Mouse (Mus musculus): Measurements from ENCODE around the gene Col24a1. TPM values are rescaled to one million over a fixed set of nuclear protein-coding genes. Genes with fewer than 3 reads are reported as not detected.

Col24a1 gene
- 1 to 10 TPM; 2.4 to 4.4 (median 2.7) TPM for total RNA-seq (2022)

GRCm38 (mm10) chr3:145292337-145293134 lies at the start of gene Col24a1:
Col24a1 (plus strand) TSS chr3:145292472.
- peak in 1 of 2 experiments; percentile 3 for DNase-seq (ENCODE audit: low spot score in 2 of 2)

DNA sequence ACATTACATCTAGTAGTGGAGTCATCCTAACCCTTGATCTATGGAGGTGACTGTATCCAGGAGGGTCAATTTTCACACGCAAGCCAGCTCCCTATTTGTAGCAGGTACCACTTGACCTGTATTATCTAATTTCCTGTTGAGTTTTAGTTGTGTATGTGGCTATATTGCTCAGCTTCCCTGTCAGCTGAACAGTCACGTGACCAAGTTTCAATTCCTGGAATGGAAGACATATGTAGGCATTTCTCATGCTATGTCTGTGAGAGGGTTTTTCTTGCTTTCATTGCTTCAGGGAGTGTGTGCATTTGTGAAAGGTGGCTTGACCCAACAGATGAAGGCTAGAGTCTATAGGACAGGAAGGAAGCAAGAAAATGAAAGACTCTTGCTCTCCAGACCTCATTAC lies 44.2 kb upstream of the Col24a1 start:
- no peak for DNase-seq (ENCODE audit: low spot score in 2 of 2)

GRCm38 (mm10) chr3:145253066-145253465 lies 39.2 kb upstream of the Col24a1 start:
- no peak for DNase-seq (ENCODE audit: low spot score in 2 of 2)

- DNase-seq (ENCODE audit: low spot score in 2 of 2), result peak in 1 of 2 experiments; percentile 41
Measured at GRCm38 (mm10) chr3:145254764-145255396, 37.4 kb upstream of the Col24a1 start.

DNA sequence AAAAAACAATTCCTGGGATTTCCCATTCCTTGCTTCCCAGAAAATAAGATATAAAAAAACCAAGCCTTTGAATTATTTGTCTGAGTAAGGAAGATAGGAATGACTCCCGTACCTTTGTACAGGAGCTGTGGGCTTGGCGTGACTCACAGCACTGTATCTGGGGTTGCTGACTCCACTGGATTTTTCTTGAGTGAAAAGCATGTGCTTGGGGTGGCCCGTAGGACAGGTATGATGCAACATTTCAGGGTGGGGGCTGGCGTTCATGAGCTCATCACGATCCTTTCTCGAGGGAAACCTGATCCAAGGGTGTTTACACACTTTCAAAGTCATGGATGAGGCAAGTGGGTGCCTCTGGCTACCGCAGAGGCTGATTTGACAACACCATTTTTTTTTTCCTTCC lies 35.6 kb upstream of the Col24a1 start:
- no peak for DNase-seq (ENCODE audit: low spot score in 2 of 2)

DNA sequence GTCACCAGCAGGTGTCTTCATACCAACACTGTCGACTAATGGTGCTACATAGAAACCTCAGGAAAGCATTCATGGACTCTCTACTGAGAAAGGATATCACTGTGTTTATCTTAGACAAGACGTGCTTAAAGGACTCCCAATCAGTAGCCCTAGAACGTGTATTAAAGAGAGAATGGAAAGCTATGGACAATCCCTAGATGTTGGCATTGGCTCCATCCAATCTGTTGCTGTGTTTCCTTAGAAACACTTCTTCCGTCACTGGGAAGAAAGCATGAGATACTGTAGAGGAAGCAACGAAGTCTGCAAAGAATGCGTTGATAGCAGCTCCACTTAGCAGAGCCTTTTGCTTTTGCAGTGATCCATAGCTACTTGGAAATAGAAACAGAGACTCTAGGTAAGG lies 32.6 kb upstream of the Col24a1 start:
- no peak for DNase-seq (ENCODE audit: low spot score in 2 of 2)

GRCm38 (mm10) chr3:145263131-145263530 lies 29.1 kb upstream of the Col24a1 start:
- no peak for DNase-seq (ENCODE audit: low spot score in 2 of 2)

DNA sequence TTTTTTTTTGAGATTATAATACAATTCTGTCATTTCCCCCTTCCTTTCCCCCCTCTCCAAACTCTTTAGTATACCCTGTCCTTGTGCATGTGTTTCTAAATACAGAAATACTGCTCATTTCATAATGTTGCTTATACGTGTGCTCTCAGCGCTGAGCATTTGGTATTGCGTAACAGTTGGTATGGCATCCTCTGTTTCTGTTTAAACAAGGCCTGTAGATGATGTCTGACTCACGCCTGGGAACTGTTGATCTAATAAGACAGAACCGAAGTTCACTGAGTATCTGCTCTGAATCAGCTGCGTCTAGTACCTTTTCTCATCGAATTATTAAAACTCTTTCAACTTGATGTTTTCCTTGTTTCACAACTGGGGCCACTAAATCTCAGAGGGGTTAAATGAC lies 24.2 kb upstream of the Col24a1 start:
- DNase-seq (ENCODE audit: low spot score in 2 of 2), result no peak

DNA sequence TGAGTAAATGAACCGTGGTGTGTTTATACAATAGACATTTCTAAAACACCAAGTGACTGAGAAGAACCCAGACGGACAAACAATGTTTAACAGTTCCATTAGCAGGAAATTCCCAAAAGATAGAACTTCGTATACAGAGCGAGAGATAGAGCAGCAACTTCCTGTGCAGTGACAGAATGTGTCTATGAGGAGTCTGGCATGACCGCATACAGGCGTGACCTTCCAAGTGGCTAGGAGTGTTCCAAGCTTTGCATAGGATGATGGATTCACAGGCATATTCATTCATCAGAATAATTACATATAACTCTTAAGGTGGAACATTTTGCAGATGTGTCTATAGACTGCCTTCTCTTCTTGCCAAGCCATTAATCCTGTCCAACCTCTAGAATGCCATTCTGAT lies 18.1 kb upstream of the Col24a1 start:
- no peak for DNase-seq (ENCODE audit: low spot score in 2 of 2)

DNA sequence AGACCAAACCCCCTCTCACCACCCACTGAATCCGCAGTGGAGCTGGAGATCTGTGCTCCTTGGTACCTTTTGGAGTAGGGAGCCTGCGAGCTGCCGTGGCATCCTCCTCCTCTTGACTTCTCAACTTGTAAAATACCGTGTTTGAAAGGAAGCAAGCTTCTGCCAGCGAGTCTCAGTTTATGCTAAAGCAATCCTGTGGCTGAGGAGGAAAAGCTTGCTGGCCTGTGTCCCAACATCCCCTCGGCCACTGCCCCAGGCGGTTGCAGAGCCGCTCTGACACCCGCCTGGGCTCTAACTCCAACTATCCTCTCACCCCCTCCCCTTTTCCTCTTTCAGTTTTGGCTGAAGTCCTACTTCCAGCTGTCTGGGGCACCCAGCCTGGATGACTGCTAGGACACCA lies 935 bp downstream of the Col24a1 start:
- peak in 1 of 2 experiments; percentile 3 for DNase-seq (ENCODE audit: low spot score in 2 of 2)

DNA sequence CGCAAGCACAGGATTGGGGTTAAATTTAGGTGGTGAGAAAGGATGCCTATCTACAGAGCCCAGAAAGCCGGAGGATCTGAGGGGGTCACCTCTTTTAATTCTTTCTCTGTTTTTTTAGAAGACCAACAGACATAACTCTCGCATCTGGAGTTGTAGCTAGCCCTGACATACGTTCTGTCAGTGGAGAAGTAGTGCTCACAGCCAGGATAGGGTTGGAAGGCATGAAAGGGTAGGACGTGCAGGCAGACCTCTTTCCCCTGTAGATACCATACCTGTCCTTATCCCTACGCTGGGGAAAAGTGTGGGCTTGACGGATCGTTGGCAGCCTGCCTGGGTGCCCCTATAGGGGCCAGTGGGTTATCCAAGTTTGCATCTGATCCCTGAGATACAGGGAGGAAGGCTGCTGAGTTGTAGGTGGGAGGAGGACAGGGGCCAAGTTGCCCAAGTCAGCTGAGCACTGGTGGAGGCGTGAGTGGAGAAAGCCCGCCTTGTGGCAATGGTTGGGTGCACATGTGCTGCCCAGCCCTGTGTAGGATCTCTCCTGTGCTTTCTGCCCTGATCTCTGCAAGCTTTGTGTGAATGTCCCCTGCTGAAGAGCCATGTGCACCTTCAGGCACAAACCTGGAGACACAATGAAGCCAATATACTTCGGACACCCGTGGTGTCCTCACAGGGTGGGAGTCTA lies 1.5 kb downstream of the Col24a1 start:
- DNase-seq (ENCODE audit: low spot score in 2 of 2), result no peak

- DNase-seq (ENCODE audit: low spot score in 2 of 2), result no peak
Measured at GRCm38 (mm10) chr3:145299980-145300591, 7.8 kb downstream of the Col24a1 start.

DNA sequence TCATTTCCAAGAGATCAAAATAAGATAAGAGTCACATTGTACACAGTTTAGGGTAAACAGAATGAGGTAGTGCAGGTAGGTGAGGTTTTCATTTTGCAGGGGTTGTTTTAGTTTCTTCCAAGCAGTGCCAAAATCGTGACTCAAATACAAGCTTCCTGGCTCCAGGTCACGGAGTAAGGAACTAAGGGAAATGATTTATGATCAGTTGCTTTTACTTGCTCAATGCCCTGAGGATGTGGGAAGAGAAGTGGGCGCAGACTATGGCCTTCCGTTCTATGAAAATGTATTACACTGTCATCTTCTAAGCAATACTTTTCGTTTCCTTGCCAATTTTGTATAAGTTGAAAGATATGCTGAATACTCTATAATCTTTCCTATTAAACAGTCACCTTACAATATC lies 13.0 kb downstream of the Col24a1 start:
- no peak for DNase-seq (ENCODE audit: low spot score in 2 of 2)

DNA sequence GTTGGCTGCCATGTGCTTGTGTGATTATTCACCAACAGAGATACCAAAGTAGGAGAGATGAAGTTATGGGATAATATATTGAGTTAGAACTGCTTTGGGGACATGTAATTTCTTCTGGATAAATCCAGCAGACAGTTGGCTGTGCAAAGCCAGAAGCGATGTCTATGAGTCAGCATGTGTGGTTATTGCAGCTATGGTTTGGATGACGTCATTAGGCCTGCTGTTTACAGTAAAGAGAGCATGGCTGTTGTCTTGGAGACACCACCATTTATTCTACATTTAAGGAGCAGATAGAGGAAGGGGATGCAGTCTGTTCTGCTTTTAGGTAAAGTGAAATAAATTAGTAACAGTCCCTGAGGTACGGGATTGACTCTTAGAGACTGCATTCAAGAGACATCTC lies 14.9 kb downstream of the Col24a1 start:
- no peak for DNase-seq (ENCODE audit: low spot score in 2 of 2)

DNA sequence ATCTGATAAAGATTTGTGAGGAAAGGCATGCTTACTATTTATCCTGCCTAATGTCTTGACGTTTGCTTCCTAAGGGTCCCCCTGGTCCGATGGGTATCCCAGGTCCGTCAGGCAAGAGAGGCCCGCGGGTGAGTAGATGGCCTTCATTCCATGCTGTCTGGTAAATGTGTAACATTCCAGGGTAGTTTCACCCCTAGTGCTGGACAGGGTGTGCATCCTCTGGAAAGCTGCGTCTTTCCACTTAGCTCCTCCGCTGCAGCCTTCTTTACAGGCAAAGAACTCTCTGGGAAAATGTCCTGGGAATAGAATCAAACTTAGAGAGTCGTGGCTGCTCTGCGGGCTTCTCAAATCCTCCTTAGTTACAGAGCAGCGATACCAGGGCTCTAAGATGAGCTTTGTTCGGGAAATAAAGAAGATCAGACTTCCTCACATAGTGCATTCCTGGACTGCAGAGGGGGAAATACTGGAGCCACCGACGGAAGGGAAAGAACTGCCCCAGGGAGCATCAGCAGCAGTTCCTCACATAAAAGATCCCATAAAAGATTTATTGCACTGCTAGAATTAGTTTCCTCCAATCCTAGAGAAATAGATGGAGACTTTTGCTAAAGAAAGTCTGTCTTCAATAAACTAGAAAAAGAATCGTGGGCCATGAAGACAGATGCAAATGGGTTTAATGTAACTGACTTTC lies 28.5 kb downstream of the Col24a1 start:
- no peak for DNase-seq (ENCODE audit: low spot score in 2 of 2)

- DNase-seq (ENCODE audit: low spot score in 2 of 2), result no peak
Measured at GRCm38 (mm10) chr3:145325402-145325801, 33.1 kb downstream of the Col24a1 start.

GRCm38 (mm10) chr3:145331642-145332041 lies 39.4 kb downstream of the Col24a1 start:
- no peak for DNase-seq (ENCODE audit: low spot score in 2 of 2)

GRCm38 (mm10) chr3:145334046-145334445 lies 41.8 kb downstream of the Col24a1 start:
- no peak for DNase-seq (ENCODE audit: low spot score in 2 of 2)

DNA sequence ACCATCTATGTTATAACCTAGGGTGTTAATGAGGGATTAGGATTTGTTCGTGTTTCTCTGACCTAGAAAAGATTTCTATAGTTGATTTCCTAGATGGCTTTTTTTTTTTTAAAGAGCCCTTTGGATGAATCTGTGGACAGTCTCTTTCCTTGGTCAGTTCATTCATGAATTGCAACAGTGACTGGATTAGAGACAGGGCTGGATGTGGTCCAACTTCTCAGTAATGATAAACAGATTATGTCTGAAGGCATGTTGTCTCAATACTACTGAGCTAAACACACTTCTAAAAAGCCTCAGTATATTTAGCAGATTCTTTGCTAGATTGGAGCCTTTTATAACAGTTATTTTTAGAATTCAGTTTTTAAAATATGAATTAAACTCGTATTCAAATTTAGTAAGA lies 44.9 kb downstream of the Col24a1 start:
- no peak for DNase-seq (ENCODE audit: low spot score in 2 of 2)

- DNase-seq (ENCODE audit: low spot score in 2 of 2), result no peak
Measured at GRCm38 (mm10) chr3:145339851-145340499, 47.7 kb downstream of the Col24a1 start.

GRCm38 (mm10) chr3:145348690-145349089 lies 56.4 kb downstream of the Col24a1 start:
- DNase-seq (ENCODE audit: low spot score in 2 of 2), result no peak
